ENCODE assay signal across 36 mouse cellular contexts in the genomic region with DNA sequence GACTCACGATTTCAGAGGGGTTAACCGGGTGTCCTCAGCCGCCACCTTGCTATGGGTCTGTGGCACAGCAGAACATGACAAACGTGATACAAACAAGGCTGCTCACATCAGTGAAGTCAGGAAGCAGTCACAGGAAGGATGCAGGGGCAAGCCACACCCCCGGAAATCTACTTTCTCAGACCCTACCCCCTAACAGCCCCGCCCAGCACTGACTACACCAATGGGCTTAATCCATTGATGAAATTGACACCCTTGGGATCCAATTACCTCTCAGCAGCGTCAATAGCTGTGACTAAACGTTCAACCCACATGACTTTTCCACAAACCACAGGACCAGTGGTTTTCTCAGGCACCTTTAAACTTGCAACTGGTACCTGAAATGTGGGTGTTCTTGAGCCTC. TPM values are rescaled to one million over a fixed set of nuclear protein-coding genes. Genes with fewer than 3 reads are reported as not detected.
A peak's percentile ranks its signal among the peaks of the same experiment; 100 is the strongest.
DNase-seq lines count a peak whose midpoint lies in the region; ATAC-seq and TF ChIP-seq lines count a peak whose summit lies in the region.
"Had no signal": no experiment of that assay in that cellular context is flagged by ENCODE, and none has a peak within 500 bp of the region (broad histone marks: within the 10 kb centered on the region; RNA-seq: fewer than 3 reads in every experiment).

No protein-coding gene starts in this region.

- DNase-seq in CD4-positive helper T cell, adult 2 months (ENCODE audit: low read depth, low spot score) = peak; percentile 67
- DNase-seq in R1 (ENCODE audit: low read depth, low spot score) = peak; percentile 94
- peak; percentile 48 for DNase-seq in naive thymus-derived CD4-positive, alpha-beta T cell, adult 2 months (ENCODE audit: low read depth)
- DNase-seq in heart, embryonic 10.5 days (ENCODE audit: low spot score) = no peak
- DNase-seq in cerebellum, adult 18-20 months = no peak
- DNase-seq: adrenal gland, adult 2 months; adrenal gland, postnatal 36 days; cerebellum, adult 2 months; cerebellum, postnatal 14 days; gastrocnemius, postnatal 36 days; heart, adult 2 months; heart, postnatal 10 days; kidney, adult 18-20 months; kidney, postnatal 4 days; layer of hippocampus, postnatal 36 days; left cerebral cortex, postnatal 4 days; liver, embryonic 13.5 days; lung, adult 18-20 months; lung, postnatal 4 days; retina, postnatal 1 day; right cerebral cortex, postnatal 25 days; thymus, adult 2 months; thymus, postnatal 4 days had no signal

- H3K9ac ChIP-seq in ES-Bruce4 (ENCODE audit: low read depth, poor library complexity, severe bottlenecking) = no peak overlapping the region
- no peak overlapping the region for H3K9ac ChIP-seq in kidney, embryonic 16.5 days (replicated peaks; ENCODE audit: low read length)
- H3K9ac ChIP-seq: embryonic facial prominence, embryonic 12.5 days; heart, embryonic 13.5 days; hindbrain, embryonic 14.5 days; liver, embryonic 13.5 days; midbrain, embryonic 12.5 days; stomach, embryonic 15.5 days had no signal

- no peaks in the 10 kb centered on the region for H3K36me3 ChIP-seq in ES-Bruce4 (ENCODE audit: control insufficient read depth, insufficient read depth, low read length, poor library complexity, severe bottlenecking)
- H3K36me3 ChIP-seq in heart, embryonic 10.5 days = no peaks in the 10 kb centered on the region
- no peaks in the 10 kb centered on the region for H3K36me3 ChIP-seq in kidney, embryonic 16.5 days (ENCODE audit: insufficient read depth, low read length)
- H3K36me3 ChIP-seq: embryonic facial prominence, embryonic 12.5 days; heart, embryonic 13.5 days; liver, embryonic 13.5 days; midbrain, embryonic 12.5 days; stomach, embryonic 15.5 days had no signal

- no peak for TF ChIP-seq POLR2A in ES-Bruce4 (IDR thresholded peaks at IDR 0.05; ENCODE audit: insufficient read depth, low read length)

- no peak for ATAC-seq in kidney, embryonic 16.5 days (ENCODE audit: low FRiP score, low TSS enrichment)
- ATAC-seq: forebrain, embryonic 14.5 days; inflammation-experienced regulatory T-cells, adult 6 months; lung, postnatal 0 days had no signal

- no peak overlapping the region for H3K4me2 ChIP-seq in kidney, embryonic 16.5 days (replicated peaks; ENCODE audit: low read depth, low read length)
- H3K4me2 ChIP-seq: embryonic facial prominence, embryonic 12.5 days; heart, embryonic 13.5 days; hindbrain, embryonic 14.5 days; liver, embryonic 13.5 days; midbrain, embryonic 12.5 days; stomach, embryonic 15.5 days had no signal

- H3K27ac ChIP-seq in ES-Bruce4 (ENCODE audit: insufficient read depth, low read length) = no peak overlapping the region
- no peak overlapping the region for H3K27ac ChIP-seq in heart, embryonic 10.5 days
- no peak overlapping the region for H3K27ac ChIP-seq in kidney, embryonic 16.5 days (ENCODE audit: low read length)
- H3K27ac ChIP-seq: embryonic facial prominence, embryonic 12.5 days; heart, adult 2 months; heart, embryonic 13.5 days; hindbrain, embryonic 14.5 days; kidney, postnatal 0 days; liver, embryonic 13.5 days; midbrain, embryonic 12.5 days; stomach, embryonic 15.5 days had no signal

- H3K27me3 ChIP-seq in ES-Bruce4 (ENCODE audit: control insufficient read depth, insufficient read depth, low read length, poor library complexity, severe bottlenecking) = no peaks in the 10 kb centered on the region
- no peaks in the 10 kb centered on the region for H3K27me3 ChIP-seq in heart, embryonic 10.5 days (ENCODE audit: insufficient read depth, poor library complexity, severe bottlenecking)
- H3K27me3 ChIP-seq in kidney, embryonic 16.5 days (ENCODE audit: insufficient read depth, low read length) = no peaks in the 10 kb centered on the region
- H3K27me3 ChIP-seq: embryonic facial prominence, embryonic 12.5 days; heart, embryonic 13.5 days; liver, embryonic 13.5 days; megakaryocyte, embryonic 14.5 days; midbrain, embryonic 12.5 days; stomach, embryonic 15.5 days had no signal

- H3K9me3 ChIP-seq in ES-Bruce4 (replicated peaks; ENCODE audit: control insufficient read depth, insufficient read depth, low read length, poor library complexity, severe bottlenecking) = no peaks in the 10 kb centered on the region
- no peaks in the 10 kb centered on the region for H3K9me3 ChIP-seq in heart, embryonic 10.5 days
- H3K9me3 ChIP-seq in kidney, embryonic 16.5 days (ENCODE audit: low read length) = no peaks in the 10 kb centered on the region
- H3K9me3 ChIP-seq: embryonic facial prominence, embryonic 12.5 days; heart, embryonic 13.5 days; liver, embryonic 13.5 days; midbrain, embryonic 12.5 days; stomach, embryonic 15.5 days had no signal

- TF ChIP-seq CTCF in ES-Bruce4 (IDR thresholded peaks at IDR 0.05; ENCODE audit: low read depth, low read length) = no peak

- 0 out of 2 replicates have a peak overlapping the region, but pooled peaks have one; percentile 34 for H3K4me3 ChIP-seq in ES-Bruce4 (ENCODE audit: low read depth, low read length)
- H3K4me3 ChIP-seq in heart, embryonic 10.5 days = no peak overlapping the region
- H3K4me3 ChIP-seq in kidney, embryonic 16.5 days (ENCODE audit: low read length) = no peak overlapping the region
- H3K4me3 ChIP-seq: embryonic facial prominence, embryonic 12.5 days; heart, adult 2 months; heart, embryonic 13.5 days; liver, embryonic 13.5 days; megakaryocyte, embryonic 14.5 days; midbrain, embryonic 12.5 days; stomach, embryonic 15.5 days had no signal

- WGBS in heart, embryonic 10.5 days = 70% methylated on average over 8 of the region's 8 CpGs
- 67% methylated on average over 8 of the region's 8 CpGs for WGBS in kidney, embryonic 16.5 days

- H3K4me1 ChIP-seq in ES-Bruce4 (ENCODE audit: control insufficient read depth, insufficient read depth, low read length) = no peaks in the 10 kb centered on the region
- H3K4me1 ChIP-seq in heart, embryonic 10.5 days = no peaks in the 10 kb centered on the region
- no peaks in the 10 kb centered on the region for H3K4me1 ChIP-seq in kidney, embryonic 16.5 days (ENCODE audit: insufficient read depth, low read length)
- H3K4me1 ChIP-seq: embryonic facial prominence, embryonic 12.5 days; heart, embryonic 13.5 days; midbrain, embryonic 12.5 days; stomach, embryonic 15.5 days had no signal

- TF ChIP-seq EP300 in ES-Bruce4 (IDR thresholded peaks at IDR 0.05; ENCODE audit: insufficient read depth, low read depth, low read length) = no peak

RNA-seq across cellular contexts. Expression of a gene that starts 13.7 kb away (rescaled TPM):
- 4.9 and 6.0 TPM in 2 replicates for polyA plus RNA-seq in ES-Bruce4 (2011; ENCODE audit: insufficient read depth, insufficient read length, low read depth, missing spikeins)
- polyA plus RNA-seq in heart, embryonic 10.5 days (2016; fragmentation: Nextera tagmentation; extraction: Ambion mirVana) = 24.3 and 26.4 TPM in 2 replicates
- polyA plus RNA-seq in kidney, embryonic 16.5 days (2015; fragmentation: Nextera tagmentation; extraction: Ambion mirVana) = 32.6 and 34.0 TPM in 2 replicates

RNA-seq across cellular contexts. Expression of a gene that starts 22.7 kb away (rescaled TPM):
- not detected in 2 replicates for polyA plus RNA-seq in ES-Bruce4 (2011; ENCODE audit: insufficient read depth, insufficient read length, low read depth, missing spikeins)
- 0.22 and 1.5 TPM in 2 replicates for polyA plus RNA-seq in heart, embryonic 10.5 days (2016; fragmentation: Nextera tagmentation; extraction: Ambion mirVana)
- polyA plus RNA-seq in kidney, embryonic 16.5 days (2015; fragmentation: Nextera tagmentation; extraction: Ambion mirVana) = 11.1 and 11.4 TPM in 2 replicates
- polyA plus RNA-seq: inflammation-experienced regulatory T-cells, adult 6 months had no signal

RNA-seq across cellular contexts. Expression of a gene that starts 28.4 kb away (rescaled TPM):
- polyA plus RNA-seq in ES-Bruce4 (2011; ENCODE audit: insufficient read depth, insufficient read length, low read depth, missing spikeins) = 2.1 TPM in 2 replicates
- polyA plus RNA-seq in heart, embryonic 10.5 days (2016; fragmentation: Nextera tagmentation; extraction: Ambion mirVana) = 167 and 365 TPM in 2 replicates
- 45.7 and 48.3 TPM in 2 replicates for polyA plus RNA-seq in kidney, embryonic 16.5 days (2015; fragmentation: Nextera tagmentation; extraction: Ambion mirVana)

RNA-seq across cellular contexts. Expression of a gene that starts 30.5 kb away (rescaled TPM):
- polyA plus RNA-seq in ES-Bruce4 (2011; ENCODE audit: insufficient read depth, insufficient read length, low read depth, missing spikeins) = 0.88 TPM in 1 of 2 replicates, not detected in the other
- polyA plus RNA-seq in heart, embryonic 10.5 days (2016; fragmentation: Nextera tagmentation; extraction: Ambion mirVana) = 0.27 and 0.41 TPM in 2 replicates
- polyA plus RNA-seq in kidney, embryonic 16.5 days (2015; fragmentation: Nextera tagmentation; extraction: Ambion mirVana) = 0.32 and 0.33 TPM in 2 replicates
- polyA plus RNA-seq: neural tube, embryonic 14.5 days had no signal

RNA-seq across cellular contexts. Expression of a gene that starts 47.9 kb away (rescaled TPM):
- polyA plus RNA-seq in ES-Bruce4 (2011; ENCODE audit: insufficient read depth, insufficient read length, low read depth, missing spikeins) = 1.9 TPM in 1 of 2 replicates, not detected in the other
- 0.53 and 2.0 TPM in 2 replicates for polyA plus RNA-seq in heart, embryonic 10.5 days (2016; fragmentation: Nextera tagmentation; extraction: Ambion mirVana)
- 15.0 and 19.0 TPM in 2 replicates for polyA plus RNA-seq in kidney, embryonic 16.5 days (2015; fragmentation: Nextera tagmentation; extraction: Ambion mirVana)
- polyA plus RNA-seq: forebrain, embryonic 14.5 days; neural tube, embryonic 14.5 days had no signal

Comparison
In these comparisons a context has a peak if more than half of its experiments do, and no peak if none do; other contexts are left out.
1. DNase-seq: peak in CD4-positive helper T cell, adult 2 months (single experiment), R1 (single experiment) and naive thymus-derived CD4-positive, alpha-beta T cell, adult 2 months (single experiment); none in heart, embryonic 10.5 days (single experiment) and cerebellum, adult 18-20 months (0 of 2).
2. RNA of a gene that starts 28.4 kb away (polyA plus RNA-seq): 167 to 365 TPM in heart, embryonic 10.5 days and 45.7 to 48.3 TPM in kidney, embryonic 16.5 days; 2.1 TPM in ES-Bruce4; every median in the first group is over 10 times any median in the second.